Mouse (Mus musculus) lung, postnatal 25 days (tissue): ENCODE measurements around the gene Sec31a.
A peak's percentile ranks its signal among the peaks of the same experiment; 100 is the strongest.

ENCODE experiments used
- DNase-seq: peaks from one replicate; pipeline ENCODE4 v3.0.0; 2022; ENCODE audit warnings: low spot score

Gene Sec31a

DNA sequence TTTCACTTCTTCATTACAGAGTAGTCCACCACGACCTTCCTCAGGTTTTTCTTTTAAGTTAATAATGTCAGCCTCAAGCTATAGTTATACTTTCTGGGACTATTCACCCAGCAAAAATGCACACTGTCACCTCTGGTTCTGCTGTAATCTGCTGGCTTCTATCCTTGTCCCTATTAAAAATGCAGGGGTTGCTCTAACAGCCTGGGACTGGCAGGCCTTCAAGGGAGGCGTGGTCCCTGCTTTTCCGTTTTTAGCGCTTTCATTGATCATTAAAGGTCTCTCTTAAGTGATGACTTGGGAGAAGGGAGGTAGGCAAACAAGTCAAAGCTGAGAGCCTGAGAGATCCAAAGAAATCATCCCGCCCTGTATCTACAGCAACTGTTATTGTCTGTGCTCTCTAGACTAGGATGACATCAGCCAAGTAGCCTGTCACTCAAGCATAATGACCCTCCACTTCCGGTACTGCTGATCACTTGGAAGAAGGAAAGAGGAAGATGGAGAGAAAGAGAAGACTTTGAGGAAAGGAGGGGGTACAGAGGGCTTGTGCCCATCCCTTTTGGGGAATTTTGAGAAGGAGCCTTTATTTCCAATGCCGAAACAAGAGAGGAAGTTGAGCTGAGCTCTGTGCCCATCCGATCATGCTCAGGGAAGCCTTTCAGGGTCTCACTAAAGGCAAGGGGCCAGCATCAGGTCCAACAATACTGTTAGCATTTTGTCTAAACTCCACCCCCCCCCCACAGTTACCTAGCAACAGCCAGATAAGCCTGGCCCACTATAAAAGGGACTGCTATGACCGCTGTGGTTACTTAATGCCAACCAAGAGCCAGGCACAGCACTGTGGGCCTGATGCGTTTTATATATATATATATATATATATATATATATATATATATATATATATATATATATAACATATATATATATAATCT is 66.5 kb downstream of the Sec31a start:
- DNase-seq, result no peak

DNA sequence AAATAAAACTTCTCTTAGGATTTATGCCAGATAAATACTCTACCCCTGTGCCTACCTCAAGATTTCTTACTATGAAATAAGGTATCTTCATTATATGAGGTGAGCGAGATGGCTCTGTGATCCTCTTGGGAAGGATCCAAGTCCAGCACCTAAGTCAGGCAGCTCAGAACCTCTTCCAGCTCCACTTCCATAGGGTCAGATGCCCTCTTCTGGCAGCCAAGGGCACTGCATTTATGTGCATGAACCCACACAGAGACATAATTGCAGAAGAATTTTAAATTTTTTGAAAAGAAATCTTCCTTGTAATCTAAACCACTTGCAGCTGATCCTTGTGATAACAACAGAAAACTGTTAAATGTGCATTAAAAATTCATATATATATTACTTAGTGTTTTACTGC is 70.9 kb downstream of the Sec31a start:
- DNase-seq, result no peak

DNA sequence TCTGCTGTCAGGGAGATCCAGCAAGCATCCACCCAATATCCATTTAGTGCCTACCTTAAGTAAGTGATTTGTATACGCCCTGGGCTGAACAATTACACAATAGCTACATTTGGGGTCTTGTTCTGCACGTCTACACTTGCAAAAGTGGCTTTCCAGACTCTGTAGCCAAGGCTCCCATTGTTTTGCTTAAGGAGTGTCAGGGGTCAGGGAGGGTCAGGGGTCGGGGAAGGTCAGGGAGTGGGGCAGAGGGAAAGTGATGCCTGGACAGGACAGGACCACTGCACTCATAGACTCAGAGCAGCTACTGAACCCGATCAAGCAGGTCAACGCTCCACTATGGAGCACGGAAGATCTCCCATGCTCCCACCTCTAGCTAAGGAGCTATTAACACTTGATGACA is 72.9 kb downstream of the Sec31a start:
- DNase-seq, result no peak

DNA sequence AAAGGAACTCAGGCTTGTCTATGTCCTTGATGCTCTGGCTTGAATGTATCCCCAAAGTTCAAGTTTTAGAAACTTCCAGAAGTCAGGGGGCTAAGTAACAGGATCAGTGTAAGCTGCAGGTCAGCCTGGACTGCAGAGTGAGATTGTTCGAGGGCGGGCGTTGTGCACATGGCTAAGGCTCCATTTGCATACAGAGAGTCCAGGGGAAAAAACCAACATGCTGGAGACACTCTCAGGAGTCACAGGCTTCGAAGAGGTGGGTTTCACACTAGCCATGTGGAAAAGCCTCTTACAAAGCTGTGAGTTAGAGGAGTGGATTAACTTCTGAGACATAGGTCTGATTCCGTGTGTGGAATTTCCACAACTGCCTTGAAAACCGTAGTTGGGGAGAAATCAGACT is 73.6 kb downstream of the Sec31a start:
- DNase-seq, result no peak

DNA sequence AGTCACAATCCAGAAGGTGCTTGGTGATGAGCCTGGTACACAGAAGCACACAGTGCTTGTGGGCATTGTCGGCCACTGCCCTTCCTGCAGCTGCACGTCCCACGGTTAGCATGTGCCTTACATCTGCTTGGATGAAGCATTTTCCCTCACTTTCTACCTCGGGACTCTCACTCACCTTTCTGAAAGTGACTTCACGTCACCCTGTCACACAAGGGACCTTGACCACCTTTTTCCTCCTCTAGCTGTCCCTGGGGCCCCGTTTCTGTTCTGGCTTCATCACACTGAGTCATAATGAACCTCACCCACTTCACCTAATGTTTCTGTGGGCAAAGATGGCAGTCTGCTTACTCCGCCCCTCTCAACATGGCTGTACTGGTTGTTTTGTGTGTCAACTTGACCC is 75.0 kb downstream of the Sec31a start:
- no peak for DNase-seq

DNA sequence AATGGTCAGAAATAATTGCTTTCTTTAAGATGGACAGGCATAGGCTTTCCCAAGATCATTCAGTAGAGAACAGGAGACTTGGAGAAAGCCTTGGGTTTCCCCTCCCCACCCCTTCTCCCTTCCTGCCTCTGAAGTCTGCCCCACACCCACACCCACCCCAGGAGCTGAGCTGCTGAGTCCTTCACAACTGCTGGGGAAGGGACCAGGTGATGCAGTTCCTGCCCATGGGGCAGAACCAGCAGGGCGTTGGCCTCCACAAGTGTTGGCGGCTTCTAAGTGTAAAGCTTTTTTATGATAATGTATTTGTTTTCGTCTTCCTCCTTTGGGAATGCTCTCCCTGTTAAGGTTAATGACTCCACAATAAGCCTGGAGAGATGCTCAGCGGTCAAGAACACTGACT is 78.2 kb downstream of the Sec31a start:
- DNase-seq, result no peak

DNA sequence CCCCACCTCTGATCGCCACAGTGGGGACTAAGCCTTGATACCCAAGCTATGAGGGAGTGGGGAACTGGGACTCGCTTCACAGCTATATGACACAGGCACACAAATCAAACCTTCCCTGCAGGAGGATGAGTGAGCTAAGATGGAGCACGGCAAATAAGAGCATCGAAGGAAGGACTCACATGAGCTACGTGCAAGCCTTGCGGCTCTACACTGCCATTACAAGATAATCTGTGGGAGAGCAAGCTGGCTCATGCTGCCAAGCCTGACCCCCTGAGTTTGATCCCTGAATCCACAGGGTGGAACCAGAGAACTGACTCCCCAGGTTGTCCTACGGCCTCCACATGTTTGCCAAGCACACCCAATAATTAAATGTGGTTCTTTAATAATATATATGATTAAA is 79.2 kb downstream of the Sec31a start:
- DNase-seq, result no peak

DNA sequence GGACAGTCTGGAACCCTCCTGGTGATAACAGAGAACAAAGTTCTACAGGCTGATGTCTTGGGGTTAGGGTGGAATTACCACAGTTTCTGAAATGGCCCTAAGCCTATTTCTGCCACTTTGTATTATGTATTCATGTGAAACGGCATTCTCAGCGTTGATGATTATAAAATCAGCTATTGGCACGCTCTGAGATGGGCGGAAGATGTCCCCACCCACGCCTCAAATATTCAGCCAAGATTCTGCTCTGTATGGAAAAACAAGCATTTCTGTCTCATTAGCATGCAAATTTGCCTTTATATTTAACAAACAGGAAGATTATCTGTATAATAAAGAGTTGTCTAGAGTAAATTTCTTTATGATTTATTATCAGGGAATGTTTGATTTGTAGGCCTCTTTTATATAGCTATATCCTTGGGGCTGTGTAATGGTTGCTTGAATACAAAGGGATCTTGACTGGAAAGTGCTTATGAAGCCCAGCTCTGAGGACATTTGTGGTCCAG is 80.4 kb downstream of the Sec31a start:
- no peak for DNase-seq

DNA sequence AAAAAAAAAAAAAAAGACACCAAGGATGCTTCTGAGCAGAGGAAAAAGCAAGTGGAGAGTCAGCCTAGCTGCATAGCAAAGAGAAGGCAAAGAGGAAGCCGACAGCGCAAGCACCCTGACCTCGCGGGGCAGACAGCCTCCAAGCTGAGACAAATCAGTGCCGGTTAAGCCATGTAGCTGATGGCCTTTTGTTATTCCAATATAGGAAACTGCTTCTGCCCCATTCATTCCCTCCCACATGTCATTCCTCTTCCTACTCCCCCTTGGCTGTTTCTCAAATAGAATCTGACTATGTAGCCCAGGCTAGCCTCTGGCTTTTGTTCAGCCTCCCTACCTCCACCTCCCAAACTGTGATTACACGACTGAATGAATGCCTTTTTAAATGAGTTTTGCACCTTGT is 81.3 kb downstream of the Sec31a start:
- no peak for DNase-seq

DNA sequence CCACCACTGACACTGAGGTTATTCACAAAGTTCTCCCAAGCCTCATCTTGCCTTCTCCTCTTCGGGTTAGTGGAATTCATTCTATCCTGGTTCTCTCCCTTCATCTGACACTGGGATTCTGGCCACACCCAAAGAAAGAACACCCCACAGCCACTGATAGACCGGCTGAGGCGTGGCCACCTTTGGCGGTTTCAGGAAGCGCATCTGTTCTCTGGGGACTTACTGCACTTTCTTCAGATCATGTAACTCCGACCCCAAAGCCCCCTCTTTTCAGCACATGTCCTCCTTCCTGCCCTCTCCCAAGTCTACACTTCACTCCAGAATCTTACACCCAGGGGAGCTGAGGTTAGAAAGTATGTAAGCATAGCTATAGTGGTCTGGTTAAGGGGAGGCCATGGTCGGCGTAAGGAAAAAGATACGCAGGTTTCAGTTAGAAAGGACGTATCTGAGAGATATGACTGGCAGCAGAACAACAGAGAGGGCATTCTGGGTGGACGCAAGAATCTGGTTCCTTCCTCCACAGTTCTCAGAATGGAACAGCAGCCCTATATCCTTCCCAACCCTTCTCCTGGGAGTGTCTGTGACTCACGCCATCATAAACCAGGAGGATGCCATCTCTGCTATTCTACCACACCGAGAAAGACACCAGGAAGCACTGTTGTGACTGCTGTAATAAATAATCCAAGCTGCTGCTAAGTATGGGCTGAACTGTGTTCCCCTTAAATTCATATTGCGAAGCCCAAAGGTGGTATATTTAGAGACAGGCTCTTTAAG is 82.2 kb downstream of the Sec31a start:
- DNase-seq, result no peak

DNA sequence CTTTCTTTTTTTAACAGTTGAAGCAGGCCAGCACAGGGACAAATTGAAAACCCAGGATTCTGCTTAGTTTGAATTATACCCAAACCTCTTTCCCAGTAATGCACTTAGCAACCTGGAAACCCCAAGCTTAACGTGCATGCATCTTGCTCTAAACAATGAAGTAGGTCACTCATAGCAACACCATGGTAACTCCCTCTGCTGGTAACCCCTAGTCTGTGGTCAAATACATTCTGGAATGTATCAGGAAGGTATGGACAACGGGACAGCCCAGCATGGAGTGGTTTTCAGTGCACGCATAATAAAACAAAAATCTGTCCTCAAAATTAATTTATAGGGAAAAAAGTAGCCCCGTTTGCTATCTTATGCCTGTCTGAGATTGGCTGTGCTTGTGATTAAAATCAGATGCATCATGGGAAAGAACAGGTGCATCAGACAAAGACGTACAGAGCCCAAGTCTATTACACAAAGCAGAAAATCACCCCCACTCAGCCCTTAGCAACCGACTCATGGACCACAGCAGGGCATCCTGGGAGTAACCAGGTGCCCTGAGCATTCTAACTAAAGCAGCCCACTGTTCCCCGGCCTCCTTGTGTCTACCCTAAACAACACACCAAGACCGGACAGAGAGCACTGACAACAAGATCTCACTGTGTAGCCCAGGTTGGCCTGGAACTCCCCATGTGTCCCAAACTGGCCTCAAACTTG is 83.6 kb downstream of the Sec31a start:
- no peak for DNase-seq

DNA sequence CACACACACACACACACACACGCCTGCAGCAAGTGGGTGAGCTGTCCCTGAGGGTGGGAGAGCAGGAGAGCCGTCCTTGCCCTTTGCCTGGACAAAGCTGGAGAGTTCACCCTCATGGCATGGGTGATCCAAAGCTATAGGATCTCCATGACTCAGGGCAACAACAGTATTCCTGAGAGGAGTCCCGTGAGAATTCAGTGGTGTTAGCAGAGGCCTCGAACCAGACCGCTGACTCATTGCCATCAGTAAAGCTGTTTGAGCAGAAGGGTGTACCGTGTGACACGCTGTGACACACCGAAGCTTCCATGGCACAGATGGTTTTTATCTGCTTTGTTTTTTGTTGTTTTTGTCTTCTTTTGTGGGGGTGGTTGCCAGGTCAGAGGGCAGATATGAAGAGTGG is 84.4 kb downstream of the Sec31a start:
- DNase-seq, result no peak

DNA sequence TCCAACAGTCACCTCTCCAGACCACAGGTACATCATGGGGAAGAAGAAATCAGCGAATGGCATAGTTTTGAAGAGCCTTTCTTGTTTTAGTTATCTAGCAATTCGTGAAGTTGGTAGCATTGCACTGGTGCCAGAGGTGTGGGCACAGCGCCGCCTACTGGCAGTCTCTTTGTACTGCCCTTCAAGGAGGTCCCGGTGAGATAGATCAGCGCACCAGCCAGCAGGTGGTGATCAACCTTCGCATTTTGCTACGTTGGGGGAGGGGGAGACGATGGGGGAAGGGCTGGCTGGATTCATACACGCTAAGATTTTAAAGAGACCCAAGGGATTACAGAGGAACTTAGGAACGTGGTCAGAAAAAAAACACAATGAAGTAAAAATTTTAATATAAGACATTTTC is 94.0 kb downstream of the Sec31a start:
- peak; percentile 70 for DNase-seq

DNA sequence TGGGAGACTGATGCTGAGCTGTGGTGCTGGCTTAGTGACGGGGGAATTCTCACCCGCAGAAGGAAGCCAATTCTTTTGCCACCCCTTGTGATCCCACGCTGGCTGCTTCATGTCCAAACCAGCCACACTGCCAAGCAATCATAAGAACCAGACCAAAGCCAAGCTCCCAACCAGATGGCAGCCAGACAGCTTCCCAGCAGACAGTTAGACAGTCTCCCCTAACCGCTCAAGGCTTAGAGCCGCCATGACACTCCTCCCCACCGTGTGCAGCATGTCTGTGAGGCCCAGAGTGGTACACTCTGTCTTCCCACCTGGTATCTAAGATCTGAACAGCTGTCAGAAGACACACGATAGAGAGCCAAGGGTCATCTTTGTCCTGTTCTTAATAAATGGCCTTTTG is 98.2 kb downstream of the Sec31a start:
- DNase-seq, result no peak

DNA sequence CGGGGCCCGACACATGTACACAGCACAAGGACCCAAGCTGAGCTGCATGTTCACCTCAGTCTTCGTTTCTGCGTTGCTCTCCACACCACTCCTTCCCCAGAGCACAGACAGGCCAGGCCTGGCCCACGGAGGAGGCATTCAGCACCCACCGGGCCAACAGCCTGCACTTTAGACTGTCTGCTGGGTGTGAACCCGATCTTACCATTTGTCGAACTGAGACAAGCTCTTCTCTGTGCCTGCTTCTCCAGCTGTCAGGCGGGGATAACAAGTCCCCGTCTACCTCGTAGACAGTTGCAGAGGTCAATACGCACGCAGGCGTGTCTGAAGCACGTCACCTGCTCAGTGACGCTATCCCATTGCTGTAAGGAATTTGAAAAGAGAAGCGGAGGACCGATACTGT is 99.0 kb downstream of the Sec31a start:
- DNase-seq, result no peak

DNA sequence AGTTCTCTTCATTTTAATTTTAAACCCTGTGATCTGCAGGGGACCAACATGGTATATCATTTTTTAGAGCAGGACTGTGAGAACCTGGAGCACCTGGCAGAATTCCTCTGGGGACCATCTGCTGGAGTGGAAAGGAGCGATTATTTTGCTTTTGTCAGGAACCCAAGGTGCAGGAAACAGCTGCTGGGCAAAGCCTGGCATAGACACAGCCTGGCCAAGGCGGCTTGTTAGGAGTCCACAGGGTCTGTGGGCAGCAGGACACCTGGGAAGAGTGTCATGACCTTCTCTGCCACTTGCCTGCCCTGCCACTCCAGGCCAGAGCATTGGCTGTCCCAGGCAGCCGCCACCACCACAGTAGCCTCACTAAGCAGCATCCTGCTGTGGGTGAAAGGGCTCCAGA is 100.4 kb downstream of the Sec31a start:
- DNase-seq, result no peak

DNA sequence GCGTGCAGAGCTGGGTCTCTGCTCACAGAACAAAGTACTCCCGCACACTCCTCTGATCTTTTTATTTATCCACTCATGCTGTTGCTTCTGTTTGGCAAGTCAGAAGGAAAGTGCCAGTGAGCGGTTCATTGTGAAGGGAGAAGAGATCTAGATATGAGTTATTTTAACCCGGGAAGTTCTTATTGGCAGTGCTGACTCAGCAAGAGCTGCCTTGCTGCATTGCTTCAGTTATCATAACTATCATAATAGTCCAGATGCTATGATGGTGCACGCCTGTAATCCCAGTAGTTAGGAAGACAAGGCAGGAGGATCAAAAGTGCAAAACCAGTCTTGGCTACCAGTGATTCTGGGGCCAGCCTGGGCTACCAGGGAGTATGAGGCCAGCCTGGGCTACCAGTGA is 103.6 kb downstream of the Sec31a start:
- no peak for DNase-seq
